Mouse (Mus musculus): ENCODE data around the gene Arid3a. TPM values are rescaled to one million over a fixed set of nuclear protein-coding genes. Genes with fewer than 3 reads are reported as not detected.

Gene Arid3a
- polyA plus RNA-seq, 1 experiment from 2014 or later: 5.4 TPM

DNA sequence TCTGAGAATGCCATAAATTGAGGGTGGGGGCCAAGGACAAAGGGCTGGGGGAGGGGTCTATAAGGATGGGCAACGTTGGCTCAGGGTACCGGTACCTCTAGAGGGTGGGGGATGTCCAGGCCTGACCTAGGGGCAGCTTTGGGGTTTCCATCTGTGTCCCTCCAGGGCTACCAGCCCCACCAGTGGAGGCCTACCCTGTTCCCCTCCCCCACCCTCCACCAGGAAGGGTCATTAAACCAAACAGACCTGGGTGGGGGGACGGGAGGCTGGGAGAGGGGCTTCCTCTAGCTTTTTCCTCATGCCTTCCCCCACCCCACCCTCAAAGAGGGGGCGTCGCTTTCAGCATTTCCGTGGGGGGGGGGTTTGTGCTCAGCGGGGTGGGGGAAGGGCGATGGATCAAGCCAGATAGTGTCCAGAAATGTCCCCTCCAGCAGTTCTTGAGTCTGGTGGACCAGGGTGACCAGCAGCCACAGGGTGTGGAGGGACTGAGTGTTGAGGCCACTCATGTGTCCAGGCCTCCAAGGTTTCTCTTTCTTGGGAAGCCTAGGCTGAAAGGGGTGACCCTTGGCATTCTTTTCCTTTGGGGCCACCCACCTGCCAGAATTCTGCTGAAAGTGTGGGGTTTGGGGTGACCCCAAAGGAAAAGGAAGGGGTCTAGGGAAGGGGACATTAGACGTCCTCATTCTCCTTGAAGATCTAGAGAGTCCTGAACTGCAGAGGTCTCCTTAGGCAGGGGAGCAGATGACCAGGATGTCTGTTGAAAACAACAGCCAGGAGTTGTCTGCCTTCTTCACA is 2.3 kb downstream of the Arid3a start:
- peaks cover 87% of the 10 kb centered on the region for H3K4me1 ChIP-seq (replicated peaks)
- H3K9me3 ChIP-seq (replicated peaks): no peaks in the 10 kb centered on the region
- 25% methylated on average over 9 of the region's 9 CpGs for WGBS (ENCODE audit: insufficient replicate concordance)

DNA sequence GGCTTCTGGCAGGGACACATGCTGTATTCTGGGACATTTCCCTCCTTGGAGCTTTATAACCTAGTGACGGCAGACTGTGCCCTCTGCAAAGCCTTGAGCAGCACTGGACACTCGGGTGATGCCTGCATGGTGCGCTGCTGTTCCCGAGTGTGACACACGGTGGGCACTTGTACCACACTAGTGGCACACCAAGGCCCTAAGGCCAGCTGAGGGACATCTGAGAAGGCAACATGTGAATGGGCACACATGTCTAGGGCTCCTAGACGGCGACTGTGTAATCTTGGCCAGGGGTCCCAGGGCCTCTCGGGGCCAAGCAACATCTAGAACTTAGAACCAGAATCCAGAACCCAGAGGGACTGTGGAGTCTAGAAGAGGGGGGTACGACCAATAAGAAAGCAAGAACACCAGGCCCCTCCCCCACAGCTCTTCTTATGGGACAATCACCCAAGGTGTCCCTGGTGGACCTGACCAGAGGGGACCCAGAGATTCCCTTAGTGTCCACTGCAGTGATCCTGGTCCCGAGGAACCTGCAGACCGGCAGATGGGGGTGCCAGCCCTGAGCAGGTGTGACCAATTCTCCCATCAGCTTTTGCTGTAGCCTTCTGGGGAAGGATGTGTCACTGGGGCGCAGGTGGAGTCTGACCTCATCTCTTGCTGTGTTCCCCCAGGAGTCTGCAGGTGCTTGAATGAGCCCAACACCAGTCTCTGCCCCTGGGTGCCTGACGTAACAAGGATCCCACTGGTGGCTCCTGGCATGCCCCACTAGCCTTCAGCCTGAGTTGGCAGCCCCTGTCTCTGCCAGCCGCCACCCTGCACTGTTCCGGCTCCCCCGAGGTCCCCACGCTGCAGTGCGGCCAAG is 3.4 kb downstream of the Arid3a start:
- Histone ChIP-seq H3K4me1 (replicated peaks) (peaks cover 93% of the 10 kb centered on the region), H3K9me3 (replicated peaks) (no peaks in the 10 kb centered on the region), H3K9ac (no peak overlapping the region), H3K4me3 (replicated peaks) (0 out of 2 replicates have a peak overlapping the region, but pooled peaks have one; percentile 85), H3K36me3 (peaks cover 49% of the 10 kb centered on the region), H3K4me2 (peak overlapping the region; percentile 84), H3K27ac (peak overlapping the region; percentile 88; the same call in 1 of the 2 replicates), H3K27me3 (no peaks in the 10 kb centered on the region)
- no peak for DNase-seq
- ATAC-seq (ENCODE audit: low read depth): no peak
- 83% methylated on average over 18 of the region's 18 CpGs for WGBS (ENCODE audit: insufficient replicate concordance)

More for the DNA sequence above, 2.3 kb downstream of the Arid3a start:
- peak overlapping the region; percentile 54 for H3K9ac ChIP-seq
- H3K4me3 ChIP-seq (replicated peaks): peak overlapping the region; percentile 85
- H3K4me2 ChIP-seq: peak overlapping the region; percentile 84
- ATAC-seq (ENCODE audit: low read depth): no peak
- DNase-seq: no peak
- H3K27me3 ChIP-seq: no peaks in the 10 kb centered on the region
- H3K27ac ChIP-seq: peak overlapping the region; percentile 88
- peaks cover 38% of the 10 kb centered on the region for H3K36me3 ChIP-seq

DNA sequence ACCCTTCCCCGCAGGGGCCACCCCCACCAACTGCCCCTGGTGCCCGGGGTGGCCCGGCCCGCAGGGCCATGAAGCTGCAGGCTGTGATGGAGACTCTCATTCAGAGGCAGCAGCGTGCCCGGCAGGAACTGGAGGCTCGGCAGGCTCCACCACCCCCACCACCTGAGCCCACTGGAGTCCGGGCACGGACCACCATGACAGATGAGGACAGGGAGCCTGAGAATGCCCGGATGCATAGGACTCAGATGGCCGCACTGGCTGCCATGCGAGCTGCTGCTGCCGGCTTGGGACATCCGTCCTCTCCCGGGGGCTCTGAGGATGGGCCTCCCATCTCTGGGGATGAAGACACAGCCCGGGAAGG is 4.0 kb downstream of the Arid3a start:
- Histone ChIP-seq H3K9ac (no peak overlapping the region), H3K4me1 (replicated peaks) (peaks cover 95% of the 10 kb centered on the region), H3K4me2 (no peak overlapping the region), H3K27me3 (no peaks in the 10 kb centered on the region), H3K36me3 (peaks cover 52% of the 10 kb centered on the region), H3K4me3 (replicated peaks) (no peak overlapping the region), H3K9me3 (replicated peaks) (no peaks in the 10 kb centered on the region), H3K27ac (no peak overlapping the region)
- no peak for DNase-seq
- WGBS (ENCODE audit: insufficient replicate concordance): 87% methylated on average over 16 of the region's 16 CpGs
- no peak for ATAC-seq (ENCODE audit: low read depth)

DNA sequence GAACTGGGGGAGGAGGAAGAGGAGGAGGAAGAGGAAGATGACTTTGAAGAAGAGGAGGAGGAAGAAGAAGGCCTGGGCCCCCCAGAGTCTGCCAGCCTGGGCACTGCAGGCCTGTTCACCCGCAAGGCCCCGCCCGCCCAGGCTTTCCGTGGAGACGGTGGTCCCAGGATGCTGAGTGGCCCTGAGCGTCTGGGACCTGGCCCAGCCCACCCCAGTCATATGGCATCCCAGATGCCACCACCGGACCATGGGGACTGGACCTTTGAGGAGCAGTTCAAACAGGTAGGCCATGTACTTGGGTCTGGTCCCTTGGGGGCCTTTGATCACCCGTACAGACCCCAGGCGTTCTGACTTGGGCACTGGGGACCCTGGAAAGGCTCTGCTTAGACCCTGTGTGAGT is 5.0 kb downstream of the Arid3a start:
- no peak overlapping the region for H3K4me2 ChIP-seq
- peaks cover 95% of the 10 kb centered on the region for H3K4me1 ChIP-seq (replicated peaks)
- ATAC-seq (ENCODE audit: low read depth) (no peak), DNase-seq (no peak)
- H3K36me3 ChIP-seq: peaks cover 52% of the 10 kb centered on the region
- no peaks in the 10 kb centered on the region for H3K9me3 ChIP-seq (replicated peaks)
- H3K4me3 ChIP-seq (replicated peaks): no peak overlapping the region
- H3K27ac ChIP-seq: no peak overlapping the region
- WGBS (ENCODE audit: insufficient replicate concordance): 57% methylated on average over 9 of the region's 9 CpGs
- H3K9ac ChIP-seq: no peak overlapping the region
- H3K27me3 ChIP-seq: no peaks in the 10 kb centered on the region

DNA sequence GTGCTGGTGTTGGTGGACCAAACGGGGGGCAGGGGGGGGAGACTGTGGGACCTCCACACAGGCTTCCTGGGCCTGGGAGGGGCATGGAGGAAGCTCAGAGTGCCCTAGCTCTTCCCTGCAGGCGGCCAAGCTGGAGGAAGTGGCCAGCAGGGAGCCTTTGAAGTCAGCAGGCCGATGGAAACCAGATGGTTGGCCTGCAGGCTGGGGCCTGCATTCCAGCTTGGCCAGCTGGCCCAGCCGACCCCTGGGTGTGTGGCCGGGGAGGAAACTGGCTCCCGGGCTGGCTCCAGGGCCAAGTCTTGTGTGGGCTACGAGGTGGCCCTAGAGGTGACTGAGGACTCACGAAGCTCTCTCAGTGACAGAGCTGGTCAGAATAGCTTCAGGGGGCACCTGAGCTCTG is 5.9 kb downstream of the Arid3a start:
- H3K27me3 ChIP-seq: no peaks in the 10 kb centered on the region
- no peak overlapping the region for H3K9ac ChIP-seq
- no peak for ATAC-seq (ENCODE audit: low read depth)
- H3K4me2 ChIP-seq: 0 out of 2 replicates have a peak overlapping the region, but pooled peaks have one; percentile 8
- H3K4me1 ChIP-seq (replicated peaks): peaks cover 96% of the 10 kb centered on the region
- 69% methylated on average over 8 of the region's 8 CpGs for WGBS (ENCODE audit: insufficient replicate concordance)
- H3K27ac ChIP-seq: peak overlapping the region; percentile 39; the same call in 1 of the 2 replicates
- H3K4me3 ChIP-seq (replicated peaks): no peak overlapping the region
- peaks cover 52% of the 10 kb centered on the region for H3K36me3 ChIP-seq
- DNase-seq: no peak
- H3K9me3 ChIP-seq (replicated peaks): no peaks in the 10 kb centered on the region

DNA sequence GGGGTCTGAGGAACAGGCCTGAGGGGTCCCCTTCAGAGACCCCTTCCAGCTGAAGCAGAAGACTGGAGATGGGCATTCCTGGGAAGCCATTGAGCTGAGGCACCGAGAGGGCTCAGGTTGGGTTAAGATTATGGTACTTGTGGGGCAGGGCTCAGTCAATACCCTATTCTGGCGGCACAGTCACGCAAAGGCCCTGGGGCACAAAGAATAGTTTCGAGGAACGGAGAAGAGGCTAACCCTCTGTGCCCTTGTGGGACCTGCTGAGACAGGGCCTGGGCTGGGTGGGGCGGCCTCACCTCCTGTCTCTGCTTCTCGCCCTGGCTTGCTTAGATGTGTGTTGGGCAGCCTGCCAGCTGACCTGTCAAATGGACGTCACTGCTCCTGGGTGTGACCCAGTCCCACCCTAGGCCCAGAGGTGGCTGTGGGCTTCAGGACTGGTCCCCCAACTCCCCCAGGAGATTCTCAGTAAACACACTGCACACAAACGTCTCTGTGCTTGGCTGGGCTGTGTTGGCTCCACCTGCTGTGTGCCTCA is 6.4 kb downstream of the Arid3a start:
- ATAC-seq (ENCODE audit: low read depth) (no peak), DNase-seq (no peak)
- H3K36me3 ChIP-seq: peaks cover 56% of the 10 kb centered on the region
- no peaks in the 10 kb centered on the region for H3K27me3 ChIP-seq
- no peak overlapping the region for H3K9ac ChIP-seq
- no peak overlapping the region for H3K4me3 ChIP-seq (replicated peaks)
- H3K9me3 ChIP-seq (replicated peaks): no peaks in the 10 kb centered on the region
- 68% methylated on average over 9 of the region's 9 CpGs for WGBS (ENCODE audit: insufficient replicate concordance)
- 0 out of 2 replicates have a peak overlapping the region, but pooled peaks have one; percentile 2 for H3K4me2 ChIP-seq
- H3K4me1 ChIP-seq (replicated peaks): peaks cover 96% of the 10 kb centered on the region
- no peak overlapping the region for H3K27ac ChIP-seq

DNA sequence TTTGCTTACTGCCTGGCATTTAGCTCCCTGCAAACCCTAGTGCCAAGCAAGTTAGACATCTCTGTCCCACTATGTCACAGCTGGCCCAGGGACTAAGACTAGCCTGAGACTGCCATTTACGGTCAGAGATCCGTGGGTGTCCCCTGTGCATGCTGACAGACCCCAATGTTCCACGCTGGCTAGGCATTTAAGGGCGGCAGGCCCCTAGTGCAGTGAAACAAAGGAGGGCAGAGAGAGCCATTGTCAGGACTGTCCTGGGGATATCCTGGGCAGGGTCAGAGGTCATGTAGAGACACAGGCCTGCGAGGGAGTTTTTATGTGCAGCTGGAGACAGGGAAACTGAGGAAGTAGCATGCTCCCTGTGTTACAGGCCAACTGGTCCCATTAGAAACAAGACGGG is 7.0 kb downstream of the Arid3a start:
- 80% methylated on average over 6 of the region's 6 CpGs for WGBS (ENCODE audit: insufficient replicate concordance)
- Histone ChIP-seq H3K36me3 (peaks cover 59% of the 10 kb centered on the region), H3K27ac (peak overlapping the region; percentile 10; the same call in 1 of the 2 replicates), H3K4me1 (replicated peaks) (peaks cover 98% of the 10 kb centered on the region), H3K4me2 (0 out of 2 replicates have a peak overlapping the region, but pooled peaks have one; percentile 2), H3K4me3 (replicated peaks) (no peak overlapping the region), H3K9me3 (replicated peaks) (no peaks in the 10 kb centered on the region), H3K9ac (no peak overlapping the region), H3K27me3 (no peaks in the 10 kb centered on the region)
- ATAC-seq (ENCODE audit: low read depth) (no peak), DNase-seq (no peak)

DNA sequence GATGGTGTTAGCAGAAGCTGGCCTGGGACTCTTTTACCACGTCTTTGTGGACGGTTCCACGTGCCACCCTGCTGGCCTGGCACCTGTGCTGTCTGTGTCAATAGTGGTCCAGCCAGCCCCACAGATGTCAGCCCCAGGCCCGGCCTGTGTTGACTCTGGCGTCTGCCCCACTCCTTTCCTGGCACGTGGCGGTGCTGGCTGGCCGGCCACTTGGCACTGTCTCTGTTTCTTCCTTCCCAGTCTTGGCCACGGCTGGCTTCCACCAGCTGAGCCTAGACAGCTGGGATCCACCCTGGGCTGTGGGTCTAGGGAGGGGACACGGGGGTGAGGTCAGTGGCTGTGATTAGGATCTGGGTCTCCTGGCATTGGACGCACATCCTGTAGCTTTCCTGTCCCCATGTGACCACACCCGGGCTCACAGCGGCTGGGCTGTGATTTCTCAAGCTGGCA is 7.5 kb downstream of the Arid3a start:
- DNase-seq: no peak
- Histone ChIP-seq H3K4me3 (replicated peaks) (no peak overlapping the region), H3K4me2 (no peak overlapping the region), H3K9me3 (replicated peaks) (no peaks in the 10 kb centered on the region), H3K27ac (peak overlapping the region; percentile 10; the same call in 1 of the 2 replicates), H3K9ac (no peak overlapping the region), H3K4me1 (replicated peaks) (peaks cover 98% of the 10 kb centered on the region), H3K27me3 (no peaks in the 10 kb centered on the region), H3K36me3 (peaks cover 59% of the 10 kb centered on the region)
- 58% methylated on average over 13 of the region's 13 CpGs for WGBS (ENCODE audit: insufficient replicate concordance)
- ATAC-seq (ENCODE audit: low read depth): no peak

DNA sequence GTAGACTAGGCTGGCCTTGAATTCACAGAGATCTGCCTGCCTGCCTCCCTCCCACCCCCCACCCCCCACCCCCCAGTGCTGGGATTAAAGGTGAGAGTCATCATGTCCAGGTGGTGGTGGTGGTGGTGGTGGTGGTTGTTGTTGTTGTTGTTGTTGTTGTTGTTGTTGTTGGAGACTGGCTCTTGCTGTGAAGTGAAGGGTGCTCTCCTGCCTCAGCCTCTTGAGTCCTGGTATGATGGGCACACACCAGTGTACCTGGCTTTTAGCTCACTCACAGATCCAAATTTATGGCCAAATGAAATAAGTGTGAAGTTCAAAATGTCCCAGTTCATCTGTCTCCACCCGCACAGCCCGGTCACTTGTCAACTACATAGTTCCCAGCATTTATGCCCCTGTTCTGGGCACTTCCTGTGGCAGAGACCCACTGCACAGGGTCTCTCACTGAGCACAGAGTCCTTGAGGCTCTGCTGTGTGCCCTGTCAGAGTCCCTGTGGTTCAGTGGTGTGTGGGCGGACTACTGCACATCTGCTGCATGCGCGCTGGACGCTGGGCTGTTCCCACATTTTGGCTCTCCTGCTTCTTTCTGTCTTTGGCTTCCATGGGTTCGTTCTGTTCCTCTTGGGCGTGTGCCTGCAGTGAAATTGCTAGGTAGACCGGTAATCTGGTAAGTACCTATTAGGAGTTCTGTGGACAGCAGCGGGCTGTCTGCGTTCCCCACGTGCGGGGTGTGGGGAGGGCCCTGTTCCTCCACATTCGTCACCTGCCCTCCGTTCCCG is 8.1 kb downstream of the Arid3a start:
- H3K4me2 ChIP-seq: no peak overlapping the region
- no peaks in the 10 kb centered on the region for H3K9me3 ChIP-seq (replicated peaks)
- H3K36me3 ChIP-seq: peaks cover 65% of the 10 kb centered on the region
- no peak overlapping the region for H3K9ac ChIP-seq
- H3K4me3 ChIP-seq (replicated peaks): no peak overlapping the region
- peaks cover 98% of the 10 kb centered on the region for H3K4me1 ChIP-seq (replicated peaks)
- H3K27ac ChIP-seq: peak overlapping the region; percentile 10; the same call in 1 of the 2 replicates
- DNase-seq: no peak
- no peaks in the 10 kb centered on the region for H3K27me3 ChIP-seq
- ATAC-seq (ENCODE audit: low read depth): no peak
- 84% methylated on average over 16 of the region's 16 CpGs for WGBS (ENCODE audit: insufficient replicate concordance)

DNA sequence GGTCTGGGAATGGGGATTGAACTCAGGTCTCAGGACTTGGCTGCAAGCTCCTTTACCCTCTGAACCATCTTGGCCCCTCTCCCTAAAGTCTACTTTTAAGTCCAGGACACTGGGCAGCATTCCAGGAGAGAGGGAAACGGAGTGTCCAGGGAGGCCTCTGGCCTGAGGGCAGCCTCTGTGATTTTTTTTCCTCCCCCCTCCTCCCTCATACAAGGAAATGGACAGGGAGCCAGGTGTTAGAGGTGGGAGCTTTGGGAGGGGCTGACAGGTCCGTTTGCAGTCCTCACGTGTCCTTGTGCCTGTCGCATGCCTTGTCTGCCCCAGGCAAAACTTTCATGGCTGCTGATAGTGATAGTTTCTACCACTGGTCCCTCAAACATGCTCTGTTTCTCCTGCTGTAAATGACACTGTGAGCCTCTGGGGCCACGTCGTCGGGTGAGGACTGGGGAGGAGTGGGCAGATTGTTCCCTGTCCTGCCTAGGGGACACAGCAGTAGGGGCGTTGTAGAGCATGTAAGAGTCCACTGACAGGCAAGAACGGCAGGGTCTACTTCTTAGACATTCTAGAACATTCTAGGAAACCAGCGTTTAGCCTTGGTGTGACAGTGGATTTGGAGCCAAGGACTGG is 9.6 kb downstream of the Arid3a start:
- peak overlapping the region; percentile 75 for H3K27ac ChIP-seq
- no peak for ATAC-seq (ENCODE audit: low read depth)
- no peaks in the 10 kb centered on the region for H3K9me3 ChIP-seq (replicated peaks)
- H3K27me3 ChIP-seq: no peaks in the 10 kb centered on the region
- peaks cover 99% of the 10 kb centered on the region for H3K4me1 ChIP-seq (replicated peaks)
- no peak overlapping the region for H3K4me3 ChIP-seq (replicated peaks)
- DNase-seq: no peak
- peaks cover 57% of the 10 kb centered on the region for H3K36me3 ChIP-seq
- H3K4me2 ChIP-seq: peak overlapping the region; percentile 19; the same call in 1 of the 2 replicates
- H3K9ac ChIP-seq: no peak overlapping the region
- WGBS (ENCODE audit: insufficient replicate concordance): 61% methylated on average over 10 of the region's 10 CpGs

All from liver, embryonic 13.5 days (tissue).